Mouse (Mus musculus) forebrain, postnatal 0 days (tissue): ENCODE measurements at regions not wholly inside any gene's neighbourhood (a gene's known extent, or its start where the extent isn't known, plus 50 kb on each side); places are given as distances from the start of the nearest gene placed in this dataset.

Source experiments
- ATAC-seq: fragments of 200-750 bp; cut with Nextera tagmentation; 2 replicates; pipeline ENCODE4 v1.8.0; 2017; ENCODE audit warnings: mild to moderate bottlenecking, moderate library complexity
- DNase-seq: peaks from one replicate; pipeline ENCODE4 v3.0.0-alpha.2; 2015
- H3K27ac ChIP-seq: fragments of 300-500 bp; sonication (generic); 2 replicates; pipeline ENCODE4 v1.5.1; 2014; ENCODE audit warnings: low read depth, mild to moderate bottlenecking, antibody characterized with exemption, low read length, moderate library complexity, mixed read lengths
- H3K27me3 ChIP-seq: fragments of 300-500 bp; sonication (generic); 2 replicates; pipeline ENCODE4 v1.6.1; 2014; ENCODE audit warnings: mild to moderate bottlenecking, low read length, mixed read lengths; ENCODE audit not compliant: insufficient read depth
- H3K36me3 ChIP-seq: fragments of 300-500 bp; sonication (generic); 2 replicates; pipeline ENCODE4 v1.6.1; 2014; ENCODE audit warnings: mild to moderate bottlenecking, moderate library complexity; ENCODE audit not compliant: insufficient read depth
- H3K4me1 ChIP-seq: fragments of 300-500 bp; sonication (generic); 2 replicates; pipeline ENCODE4 v1.6.1; 2014; ENCODE audit warnings: antibody characterized with exemption; ENCODE audit not compliant: insufficient read depth
- H3K4me2 ChIP-seq: fragments of 300-500 bp; sonication (generic); 2 replicates; pipeline ENCODE4 v1.6.1; 2014; ENCODE audit warnings: low read depth, mild to moderate bottlenecking, moderate library complexity
- H3K4me3 ChIP-seq: fragments of 300-500 bp; sonication (generic); 2 replicates; pipeline ENCODE4 v1.5.1; 2014; ENCODE audit warnings: low read depth, low read length, mixed read lengths
- H3K9ac ChIP-seq: fragments of 300-500 bp; sonication (generic); 2 replicates; pipeline ENCODE4 v1.6.1; 2014; ENCODE audit warnings: mild to moderate bottlenecking
- H3K9me3 ChIP-seq: fragments of 300-500 bp; sonication (generic); 2 replicates; pipeline ENCODE4 v1.6.1; 2016; ENCODE audit warnings: low read length
- CTCF ChIP-seq: sonication (generic); IDR thresholded peaks from 2 replicates; pipeline ENCODE4 v1.5.1; 2016; ENCODE audit warnings: antibody characterized with exemption, control low read depth, low read depth
- WGBS: fragments of 180-500 bp; shearing (Covaris S2); extraction: QIAGEN DNeasy Blood & Tissue Kit; methylation state at CpG from one replicate; pipeline ENCODE4 v1.1.7; 2014; 5-methylcytosine and 5-hydroxymethylcytosine counted together

DNA sequence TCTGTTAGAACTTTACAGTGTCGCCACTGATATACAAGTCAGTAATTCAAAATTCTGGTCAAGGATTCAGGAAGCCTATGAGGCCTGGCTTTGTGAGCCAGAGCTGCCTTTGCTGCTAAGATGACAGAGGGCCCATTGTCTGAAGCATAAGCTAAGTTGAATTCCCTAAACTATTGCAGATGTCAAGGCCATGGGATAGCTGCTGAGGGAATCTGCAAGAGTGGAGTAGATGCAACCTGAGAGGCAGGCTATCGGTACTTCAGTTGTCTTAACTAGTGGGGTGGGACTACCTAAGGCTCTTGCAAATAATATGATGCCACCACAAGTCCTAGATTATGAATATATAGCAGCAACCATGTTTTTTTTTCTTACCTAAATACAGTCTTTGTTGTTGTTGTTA is 263.9 kb downstream of the Gm21833 start:
- Histone ChIP-seq H3K4me1 (no peaks in the 10 kb centered on the region), H3K27ac (no peak overlapping the region), H3K9ac (no peak overlapping the region), H3K27me3 (no peaks in the 10 kb centered on the region), H3K4me3 (no peak overlapping the region), H3K4me2 (no peak overlapping the region), H3K9me3 (no peaks in the 10 kb centered on the region), H3K36me3 (no peaks in the 10 kb centered on the region)
- WGBS: 93% methylated on average over 2 of the region's 2 CpGs
- no peak for DNase-seq
- TF ChIP-seq CTCF: no peak
- no peak for ATAC-seq

DNA sequence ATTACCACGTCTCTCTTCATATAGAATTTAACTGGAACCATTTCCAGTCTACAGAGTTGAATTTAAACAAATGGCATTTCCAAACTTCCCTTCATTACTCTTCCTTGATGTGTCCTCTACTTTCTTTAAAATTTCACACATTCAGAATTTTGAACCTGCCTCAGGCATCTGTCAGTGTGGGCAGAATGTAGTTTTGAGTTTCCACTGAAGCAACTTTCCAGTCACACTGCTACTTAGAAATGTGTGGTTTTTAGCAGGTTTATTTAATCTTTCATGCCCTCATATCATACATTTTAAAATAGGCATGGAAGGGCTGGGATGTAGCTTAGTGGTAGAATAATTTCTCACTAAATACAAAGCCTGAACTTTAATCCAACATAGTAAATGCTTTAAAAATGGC is 282.9 kb downstream of the Gm21833 start:
- Histone ChIP-seq H3K27ac (no peak overlapping the region), H3K36me3 (no peaks in the 10 kb centered on the region), H3K4me3 (no peak overlapping the region), H3K9me3 (no peaks in the 10 kb centered on the region), H3K27me3 (no peaks in the 10 kb centered on the region), H3K9ac (no peak overlapping the region), H3K4me1 (no peaks in the 10 kb centered on the region), H3K4me2 (no peak overlapping the region)
- 86% methylated on average over 1 of the region's 1 CpGs for WGBS
- no peak for TF ChIP-seq CTCF
- DNase-seq: no peak
- no peak for ATAC-seq

GRCm38 (mm10) chr16:83131876-83132275 is 303.7 kb downstream of the Gm21833 start:
- Histone ChIP-seq H3K9ac (no peak overlapping the region), H3K36me3 (no peaks in the 10 kb centered on the region), H3K9me3 (no peaks in the 10 kb centered on the region), H3K4me2 (no peak overlapping the region), H3K4me1 (no peaks in the 10 kb centered on the region), H3K27me3 (no peaks in the 10 kb centered on the region), H3K4me3 (no peak overlapping the region), H3K27ac (no peak overlapping the region)
- no peak for TF ChIP-seq CTCF
- ATAC-seq (no peak), DNase-seq (no peak)

DNA sequence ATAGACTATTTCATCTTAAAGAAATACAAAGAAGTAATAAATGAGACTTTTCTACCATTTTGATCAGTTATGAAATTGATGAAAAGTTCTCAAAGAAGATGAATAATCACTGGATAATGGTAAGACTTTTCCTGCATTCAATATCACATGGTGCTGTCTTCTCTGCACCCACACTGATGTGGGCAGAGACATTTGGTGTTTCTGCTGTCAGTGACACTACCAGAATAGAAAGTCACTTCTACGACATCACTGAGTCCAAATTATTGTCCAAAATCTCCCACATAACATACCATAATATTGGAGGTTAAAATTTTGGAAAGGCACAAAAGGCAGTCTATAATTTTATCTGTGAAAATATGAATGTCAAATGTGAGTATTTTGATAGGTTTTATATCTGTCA is 344.8 kb downstream of the Gm21833 start:
- Histone ChIP-seq H3K9me3 (no peaks in the 10 kb centered on the region), H3K36me3 (no peaks in the 10 kb centered on the region), H3K27ac (no peak overlapping the region), H3K4me3 (no peak overlapping the region), H3K27me3 (no peaks in the 10 kb centered on the region), H3K4me2 (no peak overlapping the region), H3K4me1 (no peaks in the 10 kb centered on the region), H3K9ac (no peak overlapping the region)
- 90% methylated on average over 1 of the region's 1 CpGs for WGBS
- DNase-seq (no peak), ATAC-seq (no peak)
- TF ChIP-seq CTCF: no peak

DNA sequence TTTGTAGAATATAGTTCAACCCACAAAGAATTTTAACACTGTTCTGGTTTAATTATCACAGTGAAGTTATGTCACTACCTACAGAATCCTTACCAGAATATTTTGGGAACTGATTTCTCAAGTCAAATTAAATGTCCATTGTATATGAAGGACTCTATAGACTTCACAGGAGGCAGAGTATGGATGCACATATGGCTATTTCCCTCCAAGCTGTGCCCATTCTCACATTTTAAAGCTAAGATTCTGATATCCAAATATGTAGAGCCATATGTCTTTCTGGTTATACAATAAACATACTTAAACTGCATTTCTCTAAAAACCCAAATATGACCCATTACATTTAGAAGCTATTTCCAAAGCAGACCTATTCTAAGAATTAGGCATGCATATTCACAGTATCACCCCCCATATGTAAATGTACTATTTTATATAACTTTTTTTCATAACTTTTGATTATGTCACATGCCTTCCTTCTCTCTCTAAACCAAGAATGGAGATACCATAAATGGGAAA is 365.3 kb downstream of the Gm21833 start:
- H3K4me2 ChIP-seq: no peak overlapping the region
- H3K4me1 ChIP-seq: no peaks in the 10 kb centered on the region
- DNase-seq: no peak
- no peaks in the 10 kb centered on the region for H3K36me3 ChIP-seq
- H3K9ac ChIP-seq: no peak overlapping the region
- no peak overlapping the region for H3K4me3 ChIP-seq
- TF ChIP-seq CTCF: no peak
- H3K27me3 ChIP-seq: no peaks in the 10 kb centered on the region
- no peaks in the 10 kb centered on the region for H3K9me3 ChIP-seq
- ATAC-seq: no peak
- H3K27ac ChIP-seq: no peak overlapping the region

DNA sequence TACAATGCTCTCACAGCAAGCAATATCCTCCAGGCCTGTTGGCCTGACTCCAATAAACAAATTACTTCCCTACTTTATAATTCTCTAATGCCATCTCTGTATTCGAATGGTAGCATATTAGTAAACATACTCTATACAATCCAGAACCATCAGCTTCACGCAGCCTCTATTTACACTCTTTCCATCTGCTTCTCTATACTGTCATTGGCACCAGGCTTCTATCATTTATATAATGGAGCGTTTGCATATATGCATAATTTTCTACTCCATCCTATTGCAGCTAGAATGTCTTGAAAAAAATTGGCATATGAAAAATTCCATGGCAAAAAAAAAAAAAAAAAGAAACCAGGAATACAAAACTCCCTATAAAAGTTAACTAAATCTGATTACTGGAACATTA is 369.6 kb downstream of the Gm21833 start:
- Histone ChIP-seq H3K27me3 (no peaks in the 10 kb centered on the region), H3K36me3 (no peaks in the 10 kb centered on the region), H3K9me3 (no peaks in the 10 kb centered on the region), H3K4me1 (no peaks in the 10 kb centered on the region), H3K4me2 (no peak overlapping the region), H3K9ac (no peak overlapping the region), H3K27ac (no peak overlapping the region), H3K4me3 (no peak overlapping the region)
- DNase-seq: no peak
- 61% methylated on average over 3 of the region's 3 CpGs for WGBS
- ATAC-seq: no peak
- no peak for TF ChIP-seq CTCF
